Mouse (Mus musculus) monocyte, adult 5-6 weeks (primary cell): ENCODE measurements around the gene Cdk5rap3. TPM values are rescaled to one million over a fixed set of nuclear protein-coding genes. Genes with fewer than 3 reads are reported as not detected.

Experiments used
- ATAC-seq: fragments of 153-309, 156-312 bp; replicated peaks from 2 replicates; pipeline ENCODE4 v1.8.0; 2017; ENCODE audit warnings: mild to moderate bottlenecking; ENCODE audit not compliant: low TSS enrichment, insufficient number of reproducible peaks, severe bottlenecking, poor library complexity, low FRiP score
- total RNA-seq: library from RNA; stranded (forward); fragments of 200-1000, 200-491, 200-594 nt; gene quantifications from 3 replicates; pipeline ENCODE4 v1.2.3, GENCODE M21; 2017

Gene Cdk5rap3
- total RNA-seq, 1 experiment from 2014 or later, result 38.4 TPM

GRCm38 (mm10) chr11:96906431-96907161, 9.7 kb downstream of the Cdk5rap3 start:
- no peak for ATAC-seq

GRCm38 (mm10) chr11:96902639-96903635, 13.4 kb downstream of the Cdk5rap3 start:
- no peak for ATAC-seq

- no peak for ATAC-seq
Observed at GRCm38 (mm10) chr11:96901332-96901731, 15.0 kb downstream of the Cdk5rap3 start.

- ATAC-seq, result no peak
Observed at GRCm38 (mm10) chr11:96899449-96900306, 16.6 kb downstream of the Cdk5rap3 start.

GRCm38 (mm10) chr11:96895886-96896285, 20.4 kb downstream of the Cdk5rap3 start:
- no peak for ATAC-seq

GRCm38 (mm10) chr11:96893203-96893842, 23.0 kb downstream of the Cdk5rap3 start:
- ATAC-seq, result no peak

GRCm38 (mm10) chr11:96891784-96892527, 24.3 kb downstream of the Cdk5rap3 start:
- no peak for ATAC-seq

- ATAC-seq, result no peak
Observed at GRCm38 (mm10) chr11:96886942-96887546, 29.3 kb downstream of the Cdk5rap3 start.

- ATAC-seq, result no peak
Observed at GRCm38 (mm10) chr11:96885901-96886340, 30.4 kb downstream of the Cdk5rap3 start.

GRCm38 (mm10) chr11:96880296-96880695, 36.0 kb downstream of the Cdk5rap3 start:
- no peak for ATAC-seq

- no peak for ATAC-seq
Observed at GRCm38 (mm10) chr11:96879359-96879758, 36.9 kb downstream of the Cdk5rap3 start.

GRCm38 (mm10) chr11:96878715-96879114, 37.6 kb downstream of the Cdk5rap3 start:
- ATAC-seq, result no peak

GRCm38 (mm10) chr11:96877071-96877470, 39.2 kb downstream of the Cdk5rap3 start:
- ATAC-seq, result no peak

- no peak for ATAC-seq
Observed at GRCm38 (mm10) chr11:96876300-96877040, 39.8 kb downstream of the Cdk5rap3 start.

GRCm38 (mm10) chr11:96875745-96876144, 40.6 kb downstream of the Cdk5rap3 start:
- no peak for ATAC-seq

GRCm38 (mm10) chr11:96875270-96875669, 41.0 kb downstream of the Cdk5rap3 start:
- no peak for ATAC-seq
